Comparison of ENCODE assay signal across 7 mouse cellular contexts in the genomic region with DNA sequence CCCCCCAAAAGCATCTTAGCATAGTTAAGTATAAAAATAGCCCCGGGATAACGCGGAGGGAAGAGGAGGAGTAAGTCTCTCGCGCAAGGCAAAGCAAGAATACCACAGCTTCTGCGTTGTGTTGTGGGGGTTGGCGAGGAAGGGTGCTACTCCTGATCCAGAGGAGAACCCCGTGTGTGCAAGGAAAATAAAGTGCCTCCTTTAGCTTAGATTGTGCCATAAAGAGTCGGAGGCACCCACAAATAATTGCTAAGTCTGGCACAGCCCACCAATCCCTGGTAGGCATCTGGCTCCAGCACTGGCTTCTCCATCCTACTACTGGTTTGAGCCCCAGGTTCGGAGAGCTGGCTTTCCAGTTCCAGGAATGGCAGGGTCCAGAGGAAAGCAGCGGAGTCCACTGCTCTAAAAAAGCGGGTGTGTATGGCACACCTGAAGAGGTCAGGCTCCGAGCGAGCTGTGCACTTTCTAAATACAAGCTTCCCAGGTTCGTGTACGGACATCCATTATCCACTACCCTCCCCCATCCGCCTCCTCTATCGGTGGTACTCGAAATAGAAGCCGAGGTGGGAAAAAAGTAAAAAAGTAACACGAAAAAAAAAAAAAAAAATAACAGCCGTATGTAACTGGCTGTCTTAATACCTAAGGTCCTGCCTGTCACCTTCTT.
A peak's percentile ranks its signal among the peaks of the same experiment; 100 is the strongest.
DNase-seq lines count a peak whose midpoint lies in the region; ATAC-seq and TF ChIP-seq lines count a peak whose summit lies in the region.

No protein-coding gene starts in this region.

- no peaks in the 10 kb centered on the region for H3K36me3 ChIP-seq in lung, embryonic 14.5 days (ENCODE audit: insufficient read depth)
- H3K36me3 ChIP-seq in hindbrain, embryonic 16.5 days (ENCODE audit: control insufficient read depth, insufficient read depth, low read length): no peaks in the 10 kb centered on the region
- H3K36me3 ChIP-seq in midbrain, embryonic 15.5 days (replicated peaks): no peaks in the 10 kb centered on the region

- H3K9ac ChIP-seq in lung, embryonic 14.5 days: no peak overlapping the region
- H3K9ac ChIP-seq in hindbrain, embryonic 16.5 days (ENCODE audit: low read depth, low read length): peak overlapping the region; percentile 90
- H3K9ac ChIP-seq in midbrain, embryonic 15.5 days: peak overlapping the region; percentile 50

- ATAC-seq in lung, embryonic 14.5 days (ENCODE audit: insufficient read depth): no peak
- ATAC-seq in hindbrain, embryonic 16.5 days: no peak
- no peak; the same call in 1 of the 2 replicates for ATAC-seq in midbrain, embryonic 15.5 days (replicated peaks)

- no peak for TF ChIP-seq CTCF in lung, embryonic 14.5 days (IDR thresholded peaks at IDR 0.05; ENCODE audit: low read depth)
- no peak for TF ChIP-seq CTCF in embryonic fibroblast, embryonic 13.5 days (IDR thresholded peaks at IDR 0.05; ENCODE audit: borderline replicate concordance, insufficient read depth, low read length)

- peaks cover 21% of the 10 kb centered on the region for H3K27me3 ChIP-seq in lung, embryonic 14.5 days (ENCODE audit: insufficient read depth, low read length)
- H3K27me3 ChIP-seq in hindbrain, embryonic 16.5 days (replicated peaks; ENCODE audit: control insufficient read depth, insufficient read depth, low read length): no peaks in the 10 kb centered on the region
- no peaks in the 10 kb centered on the region for H3K27me3 ChIP-seq in midbrain, embryonic 15.5 days (replicated peaks)

- DNase-seq in lung, embryonic 14.5 days: no peak
- DNase-seq in lung, adult 18-20 months: no peak
- no peak for DNase-seq in ovary, adult 18-20 months (ENCODE audit: low spot score)
- DNase-seq in kidney, postnatal 4 days: no peak

- H3K9me3 ChIP-seq in lung, embryonic 14.5 days (ENCODE audit: low read depth, low read length): no peaks in the 10 kb centered on the region
- no peaks in the 10 kb centered on the region for H3K9me3 ChIP-seq in hindbrain, embryonic 16.5 days (ENCODE audit: control insufficient read depth, low read length)
- no peaks in the 10 kb centered on the region for H3K9me3 ChIP-seq in midbrain, embryonic 15.5 days

- 2% methylated on average over 22 of the region's 22 CpGs for WGBS in lung, embryonic 14.5 days
- 2% methylated on average over 22 of the region's 22 CpGs for WGBS in hindbrain, embryonic 16.5 days
- WGBS in midbrain, embryonic 15.5 days: 2% methylated on average over 22 of the region's 22 CpGs

- no peak overlapping the region for H3K27ac ChIP-seq in lung, embryonic 14.5 days (ENCODE audit: low read depth)
- no peak overlapping the region for H3K27ac ChIP-seq in embryonic fibroblast, embryonic 13.5 days (ENCODE audit: insufficient read depth, low read length)
- peak overlapping the region; percentile 25 for H3K27ac ChIP-seq in hindbrain, embryonic 16.5 days (ENCODE audit: low read depth, low read length)
- peak overlapping the region; percentile 19; the same call in 1 of the 2 replicates for H3K27ac ChIP-seq in midbrain, embryonic 15.5 days

- H3K4me1 ChIP-seq in lung, embryonic 14.5 days (ENCODE audit: insufficient read depth): no peaks in the 10 kb centered on the region
- no peaks in the 10 kb centered on the region for H3K4me1 ChIP-seq in embryonic fibroblast, embryonic 13.5 days (ENCODE audit: control insufficient read depth, insufficient read depth, low read length)
- peaks cover 7% of the 10 kb centered on the region; the same call in 1 of the 2 replicates for H3K4me1 ChIP-seq in hindbrain, embryonic 16.5 days (ENCODE audit: control insufficient read depth, insufficient read depth, low read depth, low read length)
- H3K4me1 ChIP-seq in midbrain, embryonic 15.5 days: peaks cover 24% of the 10 kb centered on the region

- peak overlapping the region; percentile 50 for H3K4me3 ChIP-seq in lung, embryonic 14.5 days (ENCODE audit: low read depth, low read length)
- H3K4me3 ChIP-seq in embryonic fibroblast, embryonic 13.5 days (ENCODE audit: insufficient read depth, low read length): peak overlapping the region; percentile 63
- H3K4me3 ChIP-seq in hindbrain, embryonic 16.5 days (ENCODE audit: low read length): peak overlapping the region; percentile 89
- H3K4me3 ChIP-seq in midbrain, embryonic 15.5 days: peak overlapping the region; percentile 61

- peak overlapping the region; percentile 93 for H3K4me2 ChIP-seq in lung, embryonic 14.5 days
- peak overlapping the region; percentile 88 for H3K4me2 ChIP-seq in hindbrain, embryonic 16.5 days (ENCODE audit: low read length)
- peak overlapping the region; percentile 93 for H3K4me2 ChIP-seq in midbrain, embryonic 15.5 days

- no peak for TF ChIP-seq POLR2A in embryonic fibroblast, embryonic 13.5 days (IDR thresholded peaks at IDR 0.05; ENCODE audit: low read depth, low read length)

Comparison
In these comparisons a context has a peak if more than half of its experiments do, and no peak if none do; other contexts are left out.
1. H3K27ac ChIP-seq: peak in hindbrain, embryonic 16.5 days (single experiment) and midbrain, embryonic 15.5 days (single experiment); none in lung, embryonic 14.5 days (single experiment) and embryonic fibroblast, embryonic 13.5 days (single experiment).
2. Peak in every context shown above with its lines, with median percentiles within 50 percentile points of each other: H3K4me2 ChIP-seq and H3K4me3 ChIP-seq.